In the genomic region with DNA sequence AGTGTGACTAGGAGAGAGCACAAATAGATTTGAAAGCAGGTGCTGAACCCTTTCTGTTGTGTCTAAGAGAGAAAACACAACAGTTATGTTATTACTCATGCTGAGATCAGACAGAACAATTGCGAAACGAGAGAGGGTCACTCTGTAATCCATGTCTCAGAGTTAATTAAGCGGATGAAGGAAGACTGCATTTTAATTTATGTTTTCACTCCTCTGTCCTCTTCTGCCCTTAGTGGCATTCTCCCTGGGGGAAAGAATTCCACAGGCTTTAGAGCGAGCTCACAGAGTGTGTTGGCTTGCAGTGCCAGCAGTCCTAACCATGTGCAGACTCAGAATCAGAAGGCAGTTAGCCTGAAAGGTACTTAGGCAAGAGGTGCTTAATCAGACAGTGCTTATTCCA, we compare ENCODE assay signal across 10 mouse cellular contexts.
DNase-seq lines count a peak whose midpoint lies in the region; ATAC-seq and TF ChIP-seq lines count a peak whose summit lies in the region.
"Had no signal": no experiment of that assay in that cellular context is flagged by ENCODE, and none has a peak within 500 bp of the region (broad histone marks: within the 10 kb centered on the region; RNA-seq: fewer than 3 reads in every experiment).

No protein-coding gene starts in this region.

- TF ChIP-seq CTCF in layer of hippocampus, adult 2 months (conservative IDR thresholded peaks at IDR 0.05), result no peak

- no peak overlapping the region for H3K9ac ChIP-seq in midbrain, embryonic 12.5 days (replicated peaks)
- no peak overlapping the region for H3K9ac ChIP-seq in midbrain, embryonic 16.5 days (ENCODE audit: low read depth, low read length)
- H3K9ac ChIP-seq in forebrain, embryonic 15.5 days (replicated peaks), result no peak overlapping the region
- H3K9ac ChIP-seq in neural tube, embryonic 14.5 days (replicated peaks; ENCODE audit: low read depth, low read length), result no peak overlapping the region
- H3K9ac ChIP-seq: limb, embryonic 13.5 days had no signal

- H3K27me3 ChIP-seq in midbrain, embryonic 12.5 days, result no peaks in the 10 kb centered on the region
- no peaks in the 10 kb centered on the region for H3K27me3 ChIP-seq in midbrain, embryonic 16.5 days (ENCODE audit: control insufficient read depth, insufficient read depth, low read depth, low read length)
- no peaks in the 10 kb centered on the region for H3K27me3 ChIP-seq in forebrain, embryonic 15.5 days
- no peaks in the 10 kb centered on the region for H3K27me3 ChIP-seq in neural tube, embryonic 14.5 days (ENCODE audit: control insufficient read depth, insufficient read depth, low read length)
- H3K27me3 ChIP-seq: limb, embryonic 13.5 days had no signal

- peaks cover 6% of the 10 kb centered on the region; the same call in 1 of the 2 replicates for H3K4me1 ChIP-seq in midbrain, embryonic 12.5 days
- no peaks in the 10 kb centered on the region for H3K4me1 ChIP-seq in midbrain, embryonic 16.5 days (ENCODE audit: control insufficient read depth, insufficient read depth, low read length)
- 0 out of 2 replicates have a peak, but pooled peaks cover 2% of the 10 kb centered on the region for H3K4me1 ChIP-seq in forebrain, embryonic 15.5 days
- H3K4me1 ChIP-seq in neural tube, embryonic 14.5 days (ENCODE audit: control insufficient read depth, insufficient read depth, low read length), result 0 out of 2 replicates have a peak, but pooled peaks cover 3% of the 10 kb centered on the region
- H3K4me1 ChIP-seq: limb, embryonic 13.5 days had no signal

- 30% methylated on average over 4 of the region's 4 CpGs for WGBS in midbrain, embryonic 12.5 days
- 29% methylated on average over 4 of the region's 4 CpGs for WGBS in midbrain, embryonic 16.5 days
- WGBS in forebrain, embryonic 15.5 days, result 8% methylated on average over 4 of the region's 4 CpGs
- WGBS in neural tube, embryonic 14.5 days, result 15% methylated on average over 4 of the region's 4 CpGs

- DNase-seq in adrenal gland, postnatal 14 days, result peak; percentile 14
- DNase-seq in layer of hippocampus, adult 2 months (ENCODE audit: low spot score in 2 of 2), result no peak
- no peak for DNase-seq in left cerebral cortex, adult 18-20 months (ENCODE audit: low spot score in 2 of 2)
- DNase-seq: cerebellum, postnatal 36 days had no signal

- H3K36me3 ChIP-seq in midbrain, embryonic 12.5 days, result no peaks in the 10 kb centered on the region
- no peaks in the 10 kb centered on the region for H3K36me3 ChIP-seq in midbrain, embryonic 16.5 days (ENCODE audit: control insufficient read depth, insufficient read depth, low read length)
- H3K36me3 ChIP-seq in forebrain, embryonic 15.5 days, result no peaks in the 10 kb centered on the region
- H3K36me3 ChIP-seq in neural tube, embryonic 14.5 days (ENCODE audit: control insufficient read depth, insufficient read depth, low read length), result no peaks in the 10 kb centered on the region
- H3K36me3 ChIP-seq: limb, embryonic 13.5 days had no signal

- no peak overlapping the region for H3K4me2 ChIP-seq in midbrain, embryonic 12.5 days (replicated peaks)
- no peak overlapping the region for H3K4me2 ChIP-seq in midbrain, embryonic 16.5 days (ENCODE audit: low read length)
- H3K4me2 ChIP-seq in forebrain, embryonic 15.5 days (replicated peaks), result no peak overlapping the region
- H3K4me2 ChIP-seq in neural tube, embryonic 14.5 days (ENCODE audit: low read depth, low read length), result no peak overlapping the region
- H3K4me2 ChIP-seq: limb, embryonic 13.5 days had no signal

- no peak overlapping the region for H3K27ac ChIP-seq in midbrain, embryonic 12.5 days (replicated peaks)
- H3K27ac ChIP-seq in midbrain, embryonic 16.5 days (ENCODE audit: low read length), result no peak overlapping the region
- H3K27ac ChIP-seq in forebrain, embryonic 15.5 days (replicated peaks), result no peak overlapping the region
- no peak overlapping the region for H3K27ac ChIP-seq in neural tube, embryonic 14.5 days (ENCODE audit: low read depth, low read length)
- no peak overlapping the region for H3K27ac ChIP-seq in layer of hippocampus, adult 2 months
- H3K27ac ChIP-seq: limb, embryonic 13.5 days had no signal

- H3K4me3 ChIP-seq in midbrain, embryonic 12.5 days, result no peak overlapping the region
- no peak overlapping the region for H3K4me3 ChIP-seq in midbrain, embryonic 16.5 days (ENCODE audit: low read depth, low read length)
- H3K4me3 ChIP-seq in forebrain, embryonic 15.5 days, result no peak overlapping the region
- H3K4me3 ChIP-seq in neural tube, embryonic 14.5 days (ENCODE audit: low read depth, low read length), result no peak overlapping the region
- H3K4me3 ChIP-seq in layer of hippocampus, adult 2 months, result no peak overlapping the region
- H3K4me3 ChIP-seq: limb, embryonic 13.5 days had no signal

- no peaks in the 10 kb centered on the region for H3K9me3 ChIP-seq in midbrain, embryonic 12.5 days
- H3K9me3 ChIP-seq in midbrain, embryonic 16.5 days (replicated peaks; ENCODE audit: control insufficient read depth, low read length, poor library complexity, severe bottlenecking), result no peaks in the 10 kb centered on the region
- H3K9me3 ChIP-seq in forebrain, embryonic 15.5 days, result no peaks in the 10 kb centered on the region
- H3K9me3 ChIP-seq in neural tube, embryonic 14.5 days (ENCODE audit: control insufficient read depth, low read length), result no peaks in the 10 kb centered on the region
- H3K9me3 ChIP-seq: limb, embryonic 13.5 days had no signal

- peak; percentile 58 for ATAC-seq in midbrain, embryonic 12.5 days (ENCODE audit: low FRiP score, low read depth)
- ATAC-seq in midbrain, embryonic 16.5 days, result no peak
- peak; percentile 57 for ATAC-seq in forebrain, embryonic 15.5 days (replicated peaks)
- ATAC-seq in neural tube, embryonic 14.5 days (ENCODE audit: low read depth), result peak; percentile 61; the same call in 1 of the 2 replicates
- no peak for ATAC-seq in inflammation-experienced regulatory T-cells, adult 6 months

Comparison
In these comparisons a context has a peak if more than half of its experiments do, and no peak if none do; other contexts are left out.
1. ATAC-seq: peak in midbrain, embryonic 12.5 days (single experiment), forebrain, embryonic 15.5 days (single experiment) and neural tube, embryonic 14.5 days (single experiment); none in midbrain, embryonic 16.5 days (single experiment) and inflammation-experienced regulatory T-cells, adult 6 months (single experiment).